Mouse (Mus musculus) midbrain, embryonic 13.5 days (tissue): ENCODE results near the gene Arf3. TPM values are rescaled to one million over a fixed set of nuclear protein-coding genes. Genes with fewer than 3 reads are reported as not detected.

Experiments used
- ATAC-seq: fragments of 200-750 bp; cut with Nextera tagmentation; 2 replicates; pipeline ENCODE4 v1.8.0; 2017; ENCODE audit warnings: mild to moderate bottlenecking, moderate TSS enrichment, moderate library complexity
- H3K27ac ChIP-seq: fragments of 300-500 bp; sonication (generic); 2 replicates; pipeline ENCODE4 v1.5.1; 2015; ENCODE audit warnings: inconsistent platforms, mild to moderate bottlenecking, moderate library complexity
- H3K27me3 ChIP-seq: fragments of 300-500 bp; sonication (generic); 2 replicates; pipeline ENCODE4 v1.6.1; 2015; ENCODE audit warnings: mild to moderate bottlenecking, inconsistent platforms
- H3K36me3 ChIP-seq: fragments of 300-500 bp; sonication (generic); 2 replicates; pipeline ENCODE4 v1.6.1; 2015; ENCODE audit warnings: mild to moderate bottlenecking, inconsistent platforms
- H3K4me1 ChIP-seq: fragments of 300-500 bp; sonication (generic); replicated peaks from 2 replicates; pipeline ENCODE4 v1.6.1; 2015; ENCODE audit warnings: inconsistent platforms
- H3K4me2 ChIP-seq: fragments of 300-500 bp; sonication (generic); replicated peaks from 2 replicates; pipeline ENCODE4 v1.6.1; 2015; ENCODE audit warnings: moderate library complexity, mild to moderate bottlenecking, inconsistent platforms
- H3K4me3 ChIP-seq: fragments of 300-500 bp; sonication (generic); replicated peaks from 2 replicates; pipeline ENCODE4 v1.5.1; 2015; ENCODE audit warnings: mild to moderate bottlenecking, inconsistent platforms
- H3K9ac ChIP-seq: fragments of 300-500 bp; sonication (generic); replicated peaks from 2 replicates; pipeline ENCODE4 v1.6.1; 2015; ENCODE audit warnings: mild to moderate bottlenecking, inconsistent platforms
- H3K9me3 ChIP-seq: fragments of 300-500 bp; sonication (generic); 2 replicates; pipeline ENCODE4 v1.6.1; 2016; ENCODE audit warnings: mild to moderate bottlenecking, inconsistent platforms
- WGBS: fragments of 180-500 bp; shearing (Covaris S2); methylation state at CpG from one replicate; pipeline ENCODE4 v1.1.7; 2015; 5-methylcytosine and 5-hydroxymethylcytosine counted together
- polyA plus RNA-seq: library from polyadenylated mRNA; unstranded; fragments of >200 nt; fragmentation: Nextera tagmentation; extraction: Ambion mirVana; gene quantifications from 2 replicates; pipeline ENCODE4 v1.2.1, GENCODE M21; 2015

Gene Arf3
- polyA plus RNA-seq, 1 experiment from 2014 or later: 66.0 TPM

- no peak overlapping the region for H3K4me3 ChIP-seq
- no peaks in the 10 kb centered on the region for H3K36me3 ChIP-seq
- no peaks in the 10 kb centered on the region for H3K9me3 ChIP-seq
- H3K4me2 ChIP-seq: no peak overlapping the region
- peaks cover 100% of the 10 kb centered on the region for H3K27me3 ChIP-seq
- no peak overlapping the region for H3K27ac ChIP-seq
- ATAC-seq: no peak; the same call in 1 of the 2 replicates
- H3K9ac ChIP-seq: no peak overlapping the region
- peaks cover 44% of the 10 kb centered on the region for H3K4me1 ChIP-seq
- 4% methylated on average over 5 of the region's 5 CpGs for WGBS
These were observed 12.5 kb upstream of the Arf3 start for GRCm38 (mm10) chr15:98775533-98775932.

GRCm38 (mm10) chr15:98774096-98774495 lies 11.1 kb upstream of the Arf3 start:
- no peak for ATAC-seq
- no peak overlapping the region for H3K9ac ChIP-seq
- no peaks in the 10 kb centered on the region for H3K36me3 ChIP-seq
- no peak overlapping the region for H3K27ac ChIP-seq
- 12% methylated on average over 15 of the region's 15 CpGs for WGBS
- H3K4me1 ChIP-seq: peaks cover 40% of the 10 kb centered on the region
- no peak overlapping the region for H3K4me3 ChIP-seq
- H3K27me3 ChIP-seq: peaks cover 99% of the 10 kb centered on the region
- H3K9me3 ChIP-seq: no peaks in the 10 kb centered on the region
- no peak overlapping the region for H3K4me2 ChIP-seq

- Histone ChIP-seq H3K4me3 (peak overlapping the region; percentile 23), H3K27me3 (peaks cover 99% of the 10 kb centered on the region), H3K9me3 (no peaks in the 10 kb centered on the region), H3K36me3 (no peaks in the 10 kb centered on the region), H3K4me2 (peak overlapping the region; percentile 39), H3K27ac (no peak overlapping the region), H3K4me1 (peaks cover 32% of the 10 kb centered on the region), H3K9ac (0 out of 2 replicates have a peak overlapping the region, but pooled peaks have one; percentile 24)
- 3% methylated on average over 36 of the region's 36 CpGs for WGBS
- no peak for ATAC-seq
These were observed 9.6 kb upstream of the Arf3 start for GRCm38 (mm10) chr15:98772511-98773211.

GRCm38 (mm10) chr15:98771813-98772425 lies 8.9 kb upstream of the Arf3 start:
- Histone ChIP-seq H3K4me1 (peaks cover 24% of the 10 kb centered on the region), H3K4me2 (peak overlapping the region; percentile 39; the same call in 1 of the 2 replicates), H3K27me3 (peaks cover 93% of the 10 kb centered on the region), H3K9me3 (no peaks in the 10 kb centered on the region), H3K4me3 (no peak overlapping the region), H3K36me3 (no peaks in the 10 kb centered on the region), H3K27ac (no peak overlapping the region), H3K9ac (no peak overlapping the region)
- ATAC-seq: no peak
- 5% methylated on average over 12 of the region's 12 CpGs for WGBS

- 15% methylated on average over 5 of the region's 5 CpGs for WGBS
- no peak overlapping the region for H3K4me2 ChIP-seq
- peaks cover 17% of the 10 kb centered on the region for H3K4me1 ChIP-seq
- no peak overlapping the region for H3K4me3 ChIP-seq
- no peak overlapping the region for H3K9ac ChIP-seq
- H3K9me3 ChIP-seq: no peaks in the 10 kb centered on the region
- no peak overlapping the region for H3K27ac ChIP-seq
- peaks cover 82% of the 10 kb centered on the region for H3K27me3 ChIP-seq
- H3K36me3 ChIP-seq: no peaks in the 10 kb centered on the region
- no peak for ATAC-seq
These were observed 5.2 kb upstream of the Arf3 start for GRCm38 (mm10) chr15:98768259-98768658.

- Histone ChIP-seq H3K4me3 (no peak overlapping the region), H3K36me3 (no peaks in the 10 kb centered on the region), H3K9ac (no peak overlapping the region), H3K4me1 (peaks cover 19% of the 10 kb centered on the region), H3K9me3 (no peaks in the 10 kb centered on the region), H3K27me3 (peaks cover 58% of the 10 kb centered on the region), H3K4me2 (no peak overlapping the region), H3K27ac (no peak overlapping the region)
- WGBS: 70% methylated on average over 4 of the region's 4 CpGs
- ATAC-seq: no peak
These were observed 2.9 kb upstream of the Arf3 start for GRCm38 (mm10) chr15:98765929-98766328.

GRCm38 (mm10) chr15:98762201-98762621 lies 803 bp downstream of the Arf3 start:
- no peaks in the 10 kb centered on the region for H3K9me3 ChIP-seq
- peaks cover 26% of the 10 kb centered on the region for H3K4me1 ChIP-seq
- peak overlapping the region; percentile 99 for H3K9ac ChIP-seq
- H3K4me2 ChIP-seq: peak overlapping the region; percentile 68
- peaks cover 25% of the 10 kb centered on the region for H3K36me3 ChIP-seq
- peak overlapping the region; percentile 95 for H3K27ac ChIP-seq
- H3K4me3 ChIP-seq: peak overlapping the region; percentile 97
- peak; percentile 75 for ATAC-seq
- under 1% methylated on average over 24 of the region's 24 CpGs for WGBS
- peaks cover 26% of the 10 kb centered on the region for H3K27me3 ChIP-seq

- no peak overlapping the region for H3K4me2 ChIP-seq
- H3K9ac ChIP-seq: no peak overlapping the region
- peaks cover 12% of the 10 kb centered on the region for H3K36me3 ChIP-seq
- H3K9me3 ChIP-seq: no peaks in the 10 kb centered on the region
- peaks cover 9% of the 10 kb centered on the region for H3K4me1 ChIP-seq
- H3K27me3 ChIP-seq: no peaks in the 10 kb centered on the region
- H3K27ac ChIP-seq: no peak overlapping the region
- no peak overlapping the region for H3K4me3 ChIP-seq
- WGBS: 95% methylated on average over 2 of the region's 2 CpGs
- ATAC-seq: no peak
These were observed 8.9 kb downstream of the Arf3 start for GRCm38 (mm10) chr15:98754125-98754524.

GRCm38 (mm10) chr15:98753021-98753423 lies 10.0 kb downstream of the Arf3 start:
- H3K27me3 ChIP-seq: no peaks in the 10 kb centered on the region
- H3K27ac ChIP-seq: no peak overlapping the region; the same call in 1 of the 2 replicates
- H3K4me1 ChIP-seq: peaks cover 9% of the 10 kb centered on the region
- no peaks in the 10 kb centered on the region for H3K9me3 ChIP-seq
- H3K36me3 ChIP-seq: peaks cover 2% of the 10 kb centered on the region; the same call in 1 of the 2 replicates
- 0 out of 2 replicates have a peak, but pooled peaks have one; percentile 9 for ATAC-seq
- no peak overlapping the region for H3K9ac ChIP-seq
- no peak overlapping the region for H3K4me2 ChIP-seq
- WGBS: 53% methylated on average over 8 of the region's 8 CpGs
- H3K4me3 ChIP-seq: no peak overlapping the region

- Histone ChIP-seq H3K27me3 (no peaks in the 10 kb centered on the region), H3K4me2 (no peak overlapping the region), H3K36me3 (no peaks in the 10 kb centered on the region; the same call in none of the 2 replicates), H3K9ac (no peak overlapping the region), H3K27ac (no peak overlapping the region), H3K4me3 (no peak overlapping the region), H3K4me1 (peaks cover 9% of the 10 kb centered on the region), H3K9me3 (no peaks in the 10 kb centered on the region)
- ATAC-seq: no peak
- 96% methylated on average over 2 of the region's 2 CpGs for WGBS
These were observed 13.9 kb downstream of the Arf3 start for GRCm38 (mm10) chr15:98749093-98749492.

- Histone ChIP-seq H3K4me3 (no peak overlapping the region), H3K9ac (no peak overlapping the region), H3K9me3 (no peaks in the 10 kb centered on the region), H3K36me3 (peaks cover 6% of the 10 kb centered on the region), H3K4me2 (no peak overlapping the region), H3K4me1 (no peaks in the 10 kb centered on the region), H3K27me3 (no peaks in the 10 kb centered on the region), H3K27ac (no peak overlapping the region)
- 87% methylated on average over 6 of the region's 6 CpGs for WGBS
- ATAC-seq: no peak
These were observed 15.7 kb downstream of the Arf3 start for GRCm38 (mm10) chr15:98747296-98747695.

GRCm38 (mm10) chr15:98746344-98746965 lies 16.6 kb downstream of the Arf3 start:
- Histone ChIP-seq H3K4me3 (no peak overlapping the region), H3K9me3 (no peaks in the 10 kb centered on the region), H3K27ac (no peak overlapping the region), H3K9ac (no peak overlapping the region), H3K4me1 (no peaks in the 10 kb centered on the region), H3K36me3 (peaks cover 13% of the 10 kb centered on the region), H3K27me3 (no peaks in the 10 kb centered on the region), H3K4me2 (no peak overlapping the region)
- ATAC-seq: no peak
- WGBS: 93% methylated on average over 10 of the region's 10 CpGs
